Mouse (Mus musculus) heart, postnatal 0 days (tissue): ENCODE results near the gene Smad3.

Experiments
- CTCF ChIP-seq: IDR thresholded peaks from 2 replicates; pipeline ENCODE4 v1.5.1; 2016; ENCODE audit warnings: antibody characterized with exemption, control low read depth, low read depth
- EP300 ChIP-seq: IDR thresholded peaks from 2 replicates; pipeline ENCODE4 v1.6.1; 2016; ENCODE audit warnings: antibody characterized with exemption, low read depth

DNA sequence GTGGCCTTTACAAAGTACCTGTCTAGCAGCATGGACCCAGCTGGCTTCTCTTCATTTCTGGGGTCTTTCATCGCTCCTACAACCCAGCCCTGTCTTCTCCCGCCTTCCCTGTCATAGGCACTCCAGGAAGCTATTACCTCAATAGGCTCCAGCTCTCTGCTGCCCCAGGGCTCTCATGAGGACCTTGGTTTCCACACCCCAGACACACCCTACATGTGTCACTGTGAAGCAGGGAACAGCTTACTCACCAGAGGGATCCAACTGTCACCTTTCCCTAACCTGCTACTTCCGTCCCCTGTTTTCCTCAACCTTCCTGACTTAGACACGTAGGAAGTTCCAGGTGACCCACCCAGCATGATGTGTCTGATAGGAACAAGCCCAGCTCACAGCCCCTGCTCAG lies 97.7 kb downstream of the Smad3 start:
- TF ChIP-seq EP300, result no peak
- TF ChIP-seq CTCF, result no peak
